Mouse (Mus musculus) forebrain, embryonic 14.5 days (tissue): Measurements from ENCODE around the gene Raet1e. TPM values are rescaled to one million over a fixed set of nuclear protein-coding genes. Genes with fewer than 3 reads are reported as not detected.

Experiments used
- ATAC-seq: fragments of 200-750 bp; cut with Nextera tagmentation; 2 replicates; pipeline ENCODE4 v1.8.0; 2017; ENCODE audit warnings: mild to moderate bottlenecking, moderate library complexity
- DNase-seq: peaks from one replicate; pipeline ENCODE4 v3.0.0-alpha.2; 2015; ENCODE audit warnings: low spot score
- H3K27ac ChIP-seq: fragments of 300-500 bp; sonication (generic); 2 replicates; pipeline ENCODE4 v1.5.1; 2014; ENCODE audit warnings: low read depth, mild to moderate bottlenecking, control low read depth, low read length, moderate library complexity
- H3K27me3 ChIP-seq: fragments of 300-500 bp; sonication (generic); replicated peaks from 2 replicates; pipeline ENCODE4 v1.6.1; 2014; ENCODE audit warnings: low read length, control low read depth, mixed read lengths; ENCODE audit not compliant: control insufficient read depth, insufficient read depth
- H3K36me3 ChIP-seq: fragments of 300-500 bp; sonication (generic); 2 replicates; pipeline ENCODE4 v1.6.1; 2014; ENCODE audit warnings: low read length, control low read depth; ENCODE audit not compliant: control insufficient read depth, insufficient read depth
- H3K4me1 ChIP-seq: fragments of 300-500 bp; sonication (generic); 2 replicates; pipeline ENCODE4 v1.6.1; 2014; ENCODE audit warnings: antibody characterized with exemption, low read length, control low read depth; ENCODE audit not compliant: control insufficient read depth, insufficient read depth
- H3K4me2 ChIP-seq: fragments of 300-500 bp; sonication (generic); 2 replicates; pipeline ENCODE4 v1.6.1; 2014; ENCODE audit warnings: mild to moderate bottlenecking, control low read depth, low read length
- H3K4me3 ChIP-seq: fragments of 300-500 bp; sonication (generic); 2 replicates; pipeline ENCODE4 v1.5.1; 2014; ENCODE audit warnings: low read depth, low read length, control low read depth
- H3K9ac ChIP-seq: fragments of 300-500 bp; sonication (generic); 2 replicates; pipeline ENCODE4 v1.6.1; 2014; ENCODE audit warnings: mild to moderate bottlenecking, low read length, control low read depth, moderate library complexity
- H3K9me3 ChIP-seq: fragments of 300-500 bp; sonication (generic); replicated peaks from 2 replicates; pipeline ENCODE4 v1.6.1; 2016; ENCODE audit warnings: low read length, control low read depth, mixed read lengths; ENCODE audit not compliant: control insufficient read depth
- WGBS: fragments of 180-500 bp; shearing (Covaris S2); extraction: QIAGEN DNeasy Blood & Tissue Kit; methylation state at CpG from one replicate; pipeline ENCODE4 v1.1.7; 2014; 5-methylcytosine and 5-hydroxymethylcytosine counted together
- polyA plus RNA-seq: library from polyadenylated mRNA; unstranded; fragments of >200 nt; fragmentation: Nextera tagmentation; extraction: Ambion mirVana; gene quantifications from 2 replicates; pipeline ENCODE4 v1.2.1, GENCODE M21; 2014

The Raet1e gene
- polyA plus RNA-seq, 1 experiment from 2014 or later, result 1.7 TPM

DNA sequence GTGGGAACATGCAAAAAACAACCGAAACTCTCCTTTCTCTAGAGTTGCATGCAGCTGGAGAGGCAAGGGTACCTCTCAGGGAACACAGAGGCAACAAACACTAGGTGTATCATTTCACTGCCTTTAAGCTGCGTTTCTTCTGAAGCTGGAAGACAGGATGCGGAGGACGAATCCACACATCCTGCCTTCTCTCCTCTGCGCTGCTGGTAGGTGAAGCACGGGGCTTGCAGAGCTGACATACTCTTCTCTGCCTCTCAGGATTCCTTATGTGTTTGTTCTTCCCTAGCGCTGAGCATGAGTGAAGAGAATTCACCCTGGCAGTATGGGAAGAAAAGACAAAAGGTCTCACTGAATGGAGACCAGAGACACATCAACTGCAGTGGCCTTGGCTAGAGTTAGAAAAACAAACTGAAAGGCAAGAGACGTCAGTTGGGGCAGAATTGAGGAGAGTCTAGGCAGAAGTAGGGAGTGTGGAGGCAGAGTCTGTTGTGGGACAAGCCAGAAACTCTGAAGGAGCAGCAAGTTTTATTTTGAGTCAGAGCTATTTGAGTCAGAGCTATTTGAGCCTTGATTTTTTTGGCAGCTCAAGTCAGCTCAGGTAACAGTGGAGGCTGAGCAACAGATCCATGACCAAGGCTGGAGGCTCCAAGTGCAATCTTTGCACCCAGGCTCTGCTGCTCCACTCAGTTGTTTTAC is 139.5 kb downstream of the Raet1e start:
- H3K27me3 ChIP-seq, result no peaks in the 10 kb centered on the region
- H3K4me1 ChIP-seq, result no peaks in the 10 kb centered on the region
- H3K9ac ChIP-seq, result no peak overlapping the region
- H3K36me3 ChIP-seq, result no peaks in the 10 kb centered on the region
- WGBS, result 75% methylated on average over 8 of the region's 8 CpGs
- H3K27ac ChIP-seq, result no peak overlapping the region
- H3K4me3 ChIP-seq, result no peak overlapping the region
- DNase-seq (no peak), ATAC-seq (no peak)
- no peak overlapping the region for H3K4me2 ChIP-seq
- no peaks in the 10 kb centered on the region for H3K9me3 ChIP-seq

DNA sequence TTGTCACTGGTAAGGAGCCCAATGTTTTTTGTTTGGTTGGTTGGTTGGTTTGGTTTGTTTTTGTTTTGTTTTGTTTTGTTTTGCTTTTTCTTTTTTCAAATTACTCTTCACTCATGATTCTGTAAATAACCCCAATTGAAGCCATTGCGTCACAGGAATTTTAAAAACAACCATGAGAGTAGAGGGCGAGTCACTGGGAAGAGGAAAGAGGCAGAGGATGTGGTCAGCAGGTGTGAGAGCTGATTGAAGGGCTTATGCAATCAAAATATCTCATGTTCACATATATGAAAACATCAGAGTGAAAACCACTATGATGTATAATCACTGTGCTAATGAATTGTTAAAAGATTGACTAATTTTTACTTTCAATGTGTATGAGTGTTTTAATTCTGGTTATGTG is 141.0 kb downstream of the Raet1e start:
- WGBS, result 71% methylated on average over 2 of the region's 2 CpGs
- Histone ChIP-seq H3K27ac (no peak overlapping the region), H3K4me1 (no peaks in the 10 kb centered on the region), H3K9me3 (no peaks in the 10 kb centered on the region), H3K4me2 (no peak overlapping the region), H3K4me3 (no peak overlapping the region), H3K36me3 (no peaks in the 10 kb centered on the region), H3K27me3 (no peaks in the 10 kb centered on the region), H3K9ac (no peak overlapping the region)
- DNase-seq (no peak), ATAC-seq (no peak)

DNA sequence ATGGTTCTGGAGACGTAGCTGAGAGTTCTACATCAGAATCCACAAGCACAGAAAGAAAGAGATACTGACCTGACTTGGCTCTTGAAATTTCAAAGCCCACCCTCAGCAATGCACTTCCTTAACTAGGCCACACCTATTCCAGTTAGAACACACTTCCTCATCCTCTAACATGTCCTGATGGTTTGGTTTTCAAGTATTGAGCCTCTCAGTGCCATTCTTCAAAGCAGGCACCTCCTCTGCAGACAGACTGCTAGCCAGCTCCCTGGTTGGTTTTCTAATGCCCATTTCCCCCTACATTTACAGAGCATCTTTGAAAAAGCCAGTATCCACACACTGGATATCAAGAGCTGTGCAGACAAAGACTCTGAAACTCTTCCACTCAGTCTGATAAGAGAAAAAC is 143.3 kb downstream of the Raet1e start:
- no peak overlapping the region for H3K9ac ChIP-seq
- H3K27ac ChIP-seq, result no peak overlapping the region
- no peaks in the 10 kb centered on the region for H3K36me3 ChIP-seq
- H3K4me3 ChIP-seq, result no peak overlapping the region
- H3K27me3 ChIP-seq, result no peaks in the 10 kb centered on the region
- no peaks in the 10 kb centered on the region for H3K9me3 ChIP-seq
- H3K4me2 ChIP-seq, result no peak overlapping the region
- 69% methylated on average over 1 of the region's 1 CpGs for WGBS
- ATAC-seq, result no peak
- DNase-seq, result no peak
- no peaks in the 10 kb centered on the region for H3K4me1 ChIP-seq

DNA sequence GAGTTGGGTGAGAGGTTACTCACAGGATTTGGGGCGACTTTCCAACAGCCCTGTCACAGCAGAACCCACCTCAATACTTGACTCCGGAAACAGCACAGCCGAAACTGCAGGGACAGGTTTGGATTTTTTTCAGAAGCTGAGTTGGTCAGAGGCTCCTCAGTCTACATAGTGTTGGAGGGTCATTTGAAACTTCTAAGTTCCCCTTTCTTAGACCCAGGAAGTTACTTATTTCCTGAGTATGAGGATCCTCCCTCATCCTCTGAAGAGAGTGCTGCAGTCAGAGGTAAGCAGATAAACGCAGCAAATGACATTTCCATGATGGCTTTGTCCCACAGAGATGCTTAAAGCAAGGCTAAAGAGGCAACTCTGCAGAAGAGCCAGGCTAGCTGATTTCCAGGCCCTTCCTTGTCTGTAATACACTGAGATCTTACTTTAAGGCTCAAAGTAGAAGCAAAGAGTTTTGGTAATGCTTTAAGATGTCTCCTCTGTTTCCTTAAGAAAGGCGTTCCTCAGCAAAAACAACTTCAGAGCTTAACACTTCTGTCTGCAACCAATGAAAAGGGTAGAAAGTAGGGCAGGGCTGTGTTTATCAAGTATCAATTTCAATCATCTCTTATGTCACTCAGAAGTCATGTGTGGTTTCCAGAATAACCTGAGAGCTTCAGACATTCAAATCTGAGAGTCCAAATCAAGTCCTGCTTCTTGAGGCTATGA is 144.1 kb downstream of the Raet1e start:
- no peak for DNase-seq
- H3K27me3 ChIP-seq, result no peaks in the 10 kb centered on the region
- ATAC-seq, result no peak
- H3K9ac ChIP-seq, result no peak overlapping the region
- H3K9me3 ChIP-seq, result no peaks in the 10 kb centered on the region
- H3K4me2 ChIP-seq, result no peak overlapping the region
- WGBS, result 86% methylated on average over 5 of the region's 5 CpGs
- H3K4me1 ChIP-seq, result no peaks in the 10 kb centered on the region
- no peak overlapping the region for H3K27ac ChIP-seq
- no peak overlapping the region for H3K4me3 ChIP-seq
- H3K36me3 ChIP-seq, result no peaks in the 10 kb centered on the region

DNA sequence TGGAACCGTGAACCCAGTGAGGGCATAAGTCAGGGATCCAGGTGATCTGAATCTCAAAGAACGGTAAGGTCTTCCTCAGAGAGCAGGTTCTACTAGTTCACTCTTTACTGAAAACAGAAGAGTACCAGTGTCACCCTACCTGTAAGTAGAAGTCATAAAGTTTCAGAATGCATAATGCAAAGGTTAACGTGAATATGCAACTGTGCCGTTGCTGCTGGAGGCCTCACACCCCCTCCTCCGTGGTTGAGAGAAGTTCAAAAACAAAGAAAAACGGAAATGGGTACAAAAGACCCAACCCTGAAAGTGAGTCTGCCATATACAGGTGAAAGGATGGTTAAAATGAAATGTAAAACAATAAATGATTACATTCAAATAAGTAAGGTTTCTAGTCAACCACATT is 145.4 kb downstream of the Raet1e start:
- H3K9me3 ChIP-seq, result no peaks in the 10 kb centered on the region
- no peak for DNase-seq
- no peak for ATAC-seq
- H3K4me1 ChIP-seq, result no peaks in the 10 kb centered on the region
- H3K4me2 ChIP-seq, result no peak overlapping the region
- WGBS, result 88% methylated on average over 6 of the region's 6 CpGs
- H3K36me3 ChIP-seq, result no peaks in the 10 kb centered on the region
- no peak overlapping the region for H3K9ac ChIP-seq
- no peak overlapping the region for H3K27ac ChIP-seq
- H3K27me3 ChIP-seq, result no peaks in the 10 kb centered on the region
- H3K4me3 ChIP-seq, result no peak overlapping the region

DNA sequence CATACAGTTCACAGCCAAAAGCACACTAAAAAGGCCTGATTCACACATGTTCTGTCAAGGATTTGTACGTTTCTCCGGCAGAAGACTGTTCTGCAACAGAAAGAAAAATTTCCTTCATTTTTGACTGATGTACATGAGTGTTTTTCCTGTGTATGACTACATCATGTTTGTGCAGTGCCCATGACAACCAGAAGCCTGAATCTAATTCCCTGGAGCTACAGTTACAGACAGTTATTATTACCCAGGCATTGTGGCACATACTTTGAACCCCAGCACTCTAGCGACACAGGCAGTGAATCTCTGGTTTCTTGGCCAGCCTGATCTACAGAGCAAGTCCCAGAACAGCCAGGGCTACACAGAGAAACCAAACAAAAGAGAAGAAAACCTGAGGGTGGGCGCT is 147.4 kb downstream of the Raet1e start:
- H3K9me3 ChIP-seq, result no peaks in the 10 kb centered on the region
- DNase-seq (no peak), ATAC-seq (no peak)
- no peak overlapping the region for H3K4me2 ChIP-seq
- H3K4me3 ChIP-seq, result no peak overlapping the region
- WGBS, result 80% methylated on average over 4 of the region's 4 CpGs
- no peaks in the 10 kb centered on the region for H3K4me1 ChIP-seq
- no peak overlapping the region for H3K27ac ChIP-seq
- H3K36me3 ChIP-seq, result no peaks in the 10 kb centered on the region
- H3K27me3 ChIP-seq, result no peaks in the 10 kb centered on the region
- no peak overlapping the region for H3K9ac ChIP-seq

DNA sequence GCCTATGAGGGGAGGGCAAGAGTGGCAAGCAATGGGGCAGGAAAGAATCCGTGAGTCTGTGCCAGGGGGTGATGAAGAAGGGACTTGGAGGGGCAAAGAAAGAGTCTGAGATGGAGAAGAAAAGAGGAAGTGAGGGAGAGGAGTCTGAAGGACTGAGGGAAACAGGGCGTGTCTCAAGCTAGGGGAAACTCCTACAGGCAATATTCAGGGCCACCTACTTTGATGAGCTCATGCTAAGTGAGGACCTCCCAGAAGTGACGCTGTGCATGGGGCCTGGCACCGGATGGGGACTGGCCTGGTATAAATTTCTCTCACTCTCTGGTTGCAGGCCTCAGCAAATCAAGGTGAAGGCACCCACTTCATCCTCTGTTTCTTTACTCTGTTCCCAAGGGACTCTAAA is 148.1 kb downstream of the Raet1e start:
- no peaks in the 10 kb centered on the region for H3K36me3 ChIP-seq
- H3K9me3 ChIP-seq, result no peaks in the 10 kb centered on the region
- no peaks in the 10 kb centered on the region for H3K27me3 ChIP-seq
- no peaks in the 10 kb centered on the region for H3K4me1 ChIP-seq
- no peak for DNase-seq
- WGBS, result 60% methylated on average over 4 of the region's 4 CpGs
- no peak for ATAC-seq
- H3K4me3 ChIP-seq, result no peak overlapping the region
- H3K27ac ChIP-seq, result no peak overlapping the region
- no peak overlapping the region for H3K9ac ChIP-seq
- H3K4me2 ChIP-seq, result no peak overlapping the region

DNA sequence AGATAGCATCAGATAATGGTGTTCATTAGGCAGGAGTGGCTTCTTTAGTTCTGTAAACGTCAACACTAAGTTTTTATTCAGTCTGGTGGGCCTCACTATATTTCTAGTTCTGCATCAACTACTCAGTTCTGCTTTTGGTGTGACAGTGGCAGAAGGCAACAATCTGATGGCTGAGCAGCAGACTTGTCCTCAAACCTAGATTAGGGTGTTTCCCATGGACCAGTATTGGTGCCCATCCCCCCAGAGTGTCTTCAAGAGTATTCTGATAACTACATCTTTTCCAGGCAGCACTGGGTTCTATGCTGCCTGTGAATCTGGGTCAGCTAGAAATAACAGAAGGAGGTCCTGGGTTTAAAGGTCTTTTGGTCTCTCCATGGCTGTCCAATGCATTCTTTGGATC is 149.9 kb downstream of the Raet1e start:
- no peak for ATAC-seq
- no peak overlapping the region for H3K9ac ChIP-seq
- no peak overlapping the region for H3K4me2 ChIP-seq
- H3K4me1 ChIP-seq, result no peaks in the 10 kb centered on the region
- no peak for DNase-seq
- no peaks in the 10 kb centered on the region for H3K27me3 ChIP-seq
- H3K9me3 ChIP-seq, result no peaks in the 10 kb centered on the region
- H3K27ac ChIP-seq, result no peak overlapping the region
- WGBS, result 74% methylated on average over 1 of the region's 1 CpGs
- H3K4me3 ChIP-seq, result no peak overlapping the region
- no peaks in the 10 kb centered on the region for H3K36me3 ChIP-seq

DNA sequence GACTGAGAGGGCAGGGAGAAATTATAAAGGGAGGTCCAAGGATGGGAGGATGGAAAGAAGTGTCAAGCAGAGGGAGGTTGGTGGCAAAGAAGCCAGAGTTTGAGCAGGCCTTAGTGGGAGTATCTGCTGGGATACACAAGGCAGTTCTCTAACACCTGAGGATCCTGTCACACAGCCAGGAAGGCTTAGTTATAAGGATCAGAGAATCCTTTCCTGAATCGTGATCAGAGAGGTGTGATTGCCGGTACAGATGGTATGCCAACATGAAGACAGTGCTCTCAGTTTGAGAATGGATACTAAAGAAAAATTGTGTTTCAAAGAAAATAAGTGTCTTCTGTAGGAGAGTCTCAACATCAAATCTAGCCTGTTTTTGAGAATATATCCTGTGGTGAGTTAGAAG is 164.5 kb downstream of the Raet1e start:
- Histone ChIP-seq H3K9me3 (no peaks in the 10 kb centered on the region), H3K4me1 (no peaks in the 10 kb centered on the region), H3K27me3 (no peaks in the 10 kb centered on the region), H3K9ac (no peak overlapping the region), H3K4me2 (no peak overlapping the region), H3K4me3 (no peak overlapping the region), H3K36me3 (no peaks in the 10 kb centered on the region), H3K27ac (no peak overlapping the region)
- ATAC-seq (no peak), DNase-seq (no peak)
- WGBS, result 94% methylated on average over 2 of the region's 2 CpGs
